Mouse (Mus musculus): ENCODE data around the gene Wasf2. TPM values are rescaled to one million over a fixed set of nuclear protein-coding genes. Genes with fewer than 3 reads are reported as not detected.

The Wasf2 gene
- total and polyA plus RNA-seq, 3 experiments: 14.9 to 59.5 (median 21.7) TPM

GRCm38 (mm10) chr4:133227636-133228035 is 97.3 kb downstream of the Wasf2 start:
- dilution Hi-C loops (cut with MboI; ENCODE audit: extremely low pct_ligation_motif_present, extremely low pct_unique_long_range_greater_than_20kb, low sequenced_read_pairs): no loop called here

GRCm38 (mm10) chr4:133229582-133229981 is 99.3 kb downstream of the Wasf2 start:
- H3K27me3 ChIP-seq (replicated peaks): peaks cover 18% of the 10 kb centered on the region
- TF ChIP-seq KAT2A (IDR thresholded peaks at IDR 0.05; ENCODE audit: insufficient replicate concordance, low read length) (no peak), USF2 (conservative IDR thresholded peaks at IDR 0.05; ENCODE audit: low read depth, low read length) (no peak), MAFK (IDR thresholded peaks at IDR 0.05; ENCODE audit: insufficient replicate concordance, low read length) (no peak), ZMIZ1 (IDR thresholded peaks at IDR 0.05; ENCODE audit: low read depth, low read length) (no peak), POLR2A (IDR thresholded peaks at IDR 0.05; ENCODE audit: low read depth, low read length) (no peak)
- dilution Hi-C loops (cut with MboI; ENCODE audit: extremely low pct_ligation_motif_present, extremely low pct_unique_long_range_greater_than_20kb, low sequenced_read_pairs): no loop called here
- peaks cover 3% of the 10 kb centered on the region in 2 experiments; a peak in 2 of 4 replicates for H3K4me1 ChIP-seq (ENCODE audit: control insufficient read depth in 1 of 2, insufficient read depth in 2 of 2)
- no peak overlapping the region for H3K9ac ChIP-seq (ENCODE audit: insufficient read depth, low read depth)
- in situ Hi-C loops (cut with MboI; ENCODE audit: low pct_ligation_motif_present, low pct_unique_long_range_greater_than_20kb, low sequenced_read_pairs): no loop called here
- no peaks in the 10 kb centered on the region for H3K36me3 ChIP-seq (replicated peaks in 1 of 2; ENCODE audit: control insufficient read depth in 1 of 2, insufficient read depth in 1 of 2, low read length in 1 of 2)
- H3K79me2 ChIP-seq (replicated peaks; ENCODE audit: control insufficient read depth, extremely low read depth, insufficient read depth, poor library complexity, severe bottlenecking): no peaks in the 10 kb centered on the region
- no peak overlapping the region for H3K4me3 ChIP-seq (replicated peaks in 1 of 3; ENCODE audit: low read depth in 2 of 3, low read length in 2 of 3, poor library complexity in 1 of 3)
- H3K4me2 ChIP-seq (ENCODE audit: insufficient read depth, low read depth, poor library complexity, severe bottlenecking): no peak overlapping the region
- H3K9me3 ChIP-seq (replicated peaks; ENCODE audit: low read length): peaks cover 7% of the 10 kb centered on the region
- H3K27ac ChIP-seq (ENCODE audit: insufficient read depth, low read depth): no peak overlapping the region
- no peak for DNase-seq (ENCODE audit: extremely low read depth)

More at GRCm38 (mm10) chr4:133227636-133228035, 97.3 kb downstream of the Wasf2 start:
- Histone ChIP-seq H3K79me2 (replicated peaks; ENCODE audit: control insufficient read depth, extremely low read depth, insufficient read depth, poor library complexity, severe bottlenecking) (no peaks in the 10 kb centered on the region), H3K9me3 (replicated peaks; ENCODE audit: low read length) (peaks cover 7% of the 10 kb centered on the region), H3K4me3 (replicated peaks in 1 of 3; ENCODE audit: low read depth in 2 of 3, low read length in 2 of 3, poor library complexity in 1 of 3) (no peak overlapping the region), H3K36me3 (replicated peaks in 1 of 2; ENCODE audit: control insufficient read depth in 1 of 2, insufficient read depth in 1 of 2, low read length in 1 of 2) (no peaks in the 10 kb centered on the region), H3K4me1 (ENCODE audit: control insufficient read depth in 1 of 2, insufficient read depth in 2 of 2) (peaks cover 3% of the 10 kb centered on the region in 2 experiments; a peak in 2 of 4 replicates), H3K9ac (ENCODE audit: insufficient read depth, low read depth) (no peak overlapping the region), H3K4me2 (ENCODE audit: insufficient read depth, low read depth, poor library complexity, severe bottlenecking) (no peak overlapping the region), H3K27me3 (replicated peaks) (peaks cover 34% of the 10 kb centered on the region), H3K27ac (ENCODE audit: insufficient read depth, low read depth) (no peak overlapping the region)
- in situ Hi-C loops (cut with MboI; ENCODE audit: low pct_ligation_motif_present, low pct_unique_long_range_greater_than_20kb, low sequenced_read_pairs): no loop called here
- TF ChIP-seq TCF12 (IDR thresholded peaks at IDR 0.05; ENCODE audit: low read depth, low read length) (no peak), USF2 (conservative IDR thresholded peaks at IDR 0.05; ENCODE audit: low read depth, low read length) (no peak), MAZ (IDR thresholded peaks at IDR 0.05; ENCODE audit: low read depth, low read length) (no peak), POLR2AphosphoS2 (IDR thresholded peaks at IDR 0.05; ENCODE audit: low read depth, low read length) (no peak), MYC (IDR thresholded peaks at IDR 0.05; ENCODE audit: low read depth, low read length) (no peak), JUND (conservative IDR thresholded peaks at IDR 0.05; ENCODE audit: low read depth, low read length) (no peak), CHD1 (IDR thresholded peaks at IDR 0.05; ENCODE audit: low read depth, low read length) (no peak), BHLHE40 (IDR thresholded peaks at IDR 0.05; ENCODE audit: low read depth, low read length) (no peak), MAFK (IDR thresholded peaks at IDR 0.05; ENCODE audit: insufficient replicate concordance, low read length) (no peak)
- DNase-seq (ENCODE audit: extremely low read depth): no peak

GRCm38 (mm10) chr4:133233285-133233976 is 103.1 kb downstream of the Wasf2 start:
- H3K9ac ChIP-seq (ENCODE audit: insufficient read depth, low read depth): no peak overlapping the region
- H3K4me2 ChIP-seq (ENCODE audit: insufficient read depth, low read depth, poor library complexity, severe bottlenecking): no peak overlapping the region
- peaks cover 3 to 14% of the 10 kb centered on the region in 2 experiments; a peak in 3 of 4 replicates for H3K4me1 ChIP-seq (ENCODE audit: control insufficient read depth in 1 of 2, insufficient read depth in 2 of 2)
- DNase-seq (ENCODE audit: extremely low read depth): peak; percentile 42
- no peaks in the 10 kb centered on the region for H3K36me3 ChIP-seq (replicated peaks in 1 of 2; ENCODE audit: control insufficient read depth in 1 of 2, insufficient read depth in 1 of 2, low read length in 1 of 2)
- peaks cover 6% of the 10 kb centered on the region for H3K27me3 ChIP-seq (replicated peaks)
- in situ Hi-C loops (cut with MboI; ENCODE audit: low pct_ligation_motif_present, low pct_unique_long_range_greater_than_20kb, low sequenced_read_pairs) (no loop called here), dilution Hi-C loops (cut with MboI; ENCODE audit: extremely low pct_ligation_motif_present, extremely low pct_unique_long_range_greater_than_20kb, low sequenced_read_pairs) (no loop called here)
- H3K9me3 ChIP-seq (replicated peaks; ENCODE audit: low read length): peaks cover 5% of the 10 kb centered on the region
- H3K27ac ChIP-seq (ENCODE audit: insufficient read depth, low read depth): no peak overlapping the region
- H3K79me2 ChIP-seq (replicated peaks; ENCODE audit: control insufficient read depth, extremely low read depth, insufficient read depth, poor library complexity, severe bottlenecking): no peaks in the 10 kb centered on the region
- no peak overlapping the region for H3K4me3 ChIP-seq (replicated peaks in 1 of 3; ENCODE audit: low read depth in 2 of 3, low read length in 2 of 3, poor library complexity in 1 of 3)
- TF ChIP-seq KAT2A (IDR thresholded peaks at IDR 0.05; ENCODE audit: insufficient replicate concordance, low read length) (no peak), TBP (conservative IDR thresholded peaks at IDR 0.05; ENCODE audit: low read depth, low read length) (no peak), USF2 (conservative IDR thresholded peaks at IDR 0.05; ENCODE audit: low read depth, low read length) (no peak), MAFK (IDR thresholded peaks at IDR 0.05; ENCODE audit: insufficient replicate concordance, low read length) (no peak), ZNF384 (IDR thresholded peaks at IDR 0.05; ENCODE audit: low read depth, low read length) (peak; percentile 57), NRF1 (IDR thresholded peaks at IDR 0.05; ENCODE audit: low read depth, low read length) (no peak), CHD2 (IDR thresholded peaks at IDR 0.05; ENCODE audit: low read length) (no peak), ZMIZ1 (IDR thresholded peaks at IDR 0.05; ENCODE audit: low read depth, low read length) (no peak), BHLHE40 (IDR thresholded peaks at IDR 0.05; ENCODE audit: low read depth, low read length) (no peak), MYC (IDR thresholded peaks at IDR 0.05; ENCODE audit: low read depth, low read length) (no peak), GABPA (IDR thresholded peaks at IDR 0.05; ENCODE audit: insufficient replicate concordance, low read depth, low read length) (no peak), POLR2AphosphoS2 (IDR thresholded peaks at IDR 0.05; ENCODE audit: low read depth, low read length) (no peak), NELFE (IDR thresholded peaks at IDR 0.05; ENCODE audit: low read depth, low read length) (no peak), USF1 (IDR thresholded peaks at IDR 0.05; ENCODE audit: low read depth, low read length) (no peak), IRF4 (IDR thresholded peaks at IDR 0.05; ENCODE audit: low read depth, low read length) (no peak), CHD1 (IDR thresholded peaks at IDR 0.05; ENCODE audit: low read depth, low read length) (no peak), CTCF (conservative IDR thresholded peaks at IDR 0.05 in 1 of 2, IDR thresholded peaks at IDR 0.05 in 1 of 2; ENCODE audit: low read depth in 2 of 2, low read length in 2 of 2) (peak; percentile 17 to 88; a peak in 2 of 4 replicates), RAD21 (IDR thresholded peaks at IDR 0.05; ENCODE audit: low read depth, low read length) (peak; percentile 79), ETS1 (conservative IDR thresholded peaks at IDR 0.05; ENCODE audit: low read depth, low read length) (no peak), TCF12 (IDR thresholded peaks at IDR 0.05; ENCODE audit: low read depth, low read length) (no peak)

Measured in CH12.LX (cell line).